Mouse (Mus musculus) hindbrain, postnatal 0 days (tissue): ENCODE measurements around the gene Chd2. TPM values are rescaled to one million over a fixed set of nuclear protein-coding genes. Genes with fewer than 3 reads are reported as not detected.

Experiments
- ATAC-seq: fragments of 200-750 bp; cut with Nextera tagmentation; 2 replicates; pipeline ENCODE4 v1.8.0; 2017; ENCODE audit warnings: mild to moderate bottlenecking, moderate TSS enrichment, moderate library complexity
- DNase-seq: peaks from one replicate; pipeline ENCODE4 v3.0.0-alpha.2; 2015; ENCODE audit warnings: low spot score
- H3K27ac ChIP-seq: fragments of 300-500 bp; sonication (generic); 2 replicates; pipeline ENCODE4 v1.5.1; 2014; ENCODE audit warnings: mild to moderate bottlenecking
- H3K27me3 ChIP-seq: fragments of 300-500 bp; sonication (generic); 2 replicates; pipeline ENCODE4 v1.6.1; 2014; ENCODE audit warnings: low read length, mixed read lengths; ENCODE audit not compliant: insufficient read depth
- H3K36me3 ChIP-seq: fragments of 300-500 bp; sonication (generic); 2 replicates; pipeline ENCODE4 v1.6.1; 2014; ENCODE audit warnings: low read length, mixed read lengths; ENCODE audit not compliant: insufficient read depth
- H3K4me1 ChIP-seq: fragments of 300-500 bp; sonication (generic); 2 replicates; pipeline ENCODE4 v1.6.1; 2014; ENCODE audit warnings: antibody characterized with exemption, low read length, mixed read lengths; ENCODE audit not compliant: insufficient read depth
- H3K4me2 ChIP-seq: fragments of 300-500 bp; sonication (generic); 2 replicates; pipeline ENCODE4 v1.6.1; 2014; ENCODE audit warnings: low read depth, mild to moderate bottlenecking, low read length, moderate library complexity, mixed read lengths
- H3K4me3 ChIP-seq: fragments of 300-500 bp; sonication (generic); 2 replicates; pipeline ENCODE4 v1.5.1; 2014; ENCODE audit warnings: low read length
- H3K9ac ChIP-seq: fragments of 300-500 bp; sonication (generic); replicated peaks from 2 replicates; pipeline ENCODE4 v1.6.1; 2014; ENCODE audit warnings: mild to moderate bottlenecking, low read length, moderate library complexity, mixed read lengths
- H3K9me3 ChIP-seq: fragments of 300-500 bp; sonication (generic); 2 replicates; pipeline ENCODE4 v1.6.1; 2016; ENCODE audit warnings: low read length, mixed read lengths
- CTCF ChIP-seq: IDR thresholded peaks from 2 replicates; pipeline ENCODE4 v1.5.1; 2016; ENCODE audit warnings: antibody characterized with exemption, control low read depth, low read depth
- WGBS: fragments of 180-500 bp; shearing (Covaris S2); extraction: QIAGEN DNeasy Blood & Tissue Kit; methylation state at CpG from one replicate; pipeline ENCODE4 v1.1.7; 2014; 5-methylcytosine and 5-hydroxymethylcytosine counted together
- polyA plus RNA-seq: library from polyadenylated mRNA; unstranded; fragments of >200 nt; fragmentation: Nextera tagmentation; extraction: Ambion mirVana; gene quantifications from 2 replicates; pipeline ENCODE4 v1.2.1, GENCODE M21; 2015
- total RNA-seq: library from RNA; depleted of rRNA; stranded (reverse); fragments of >200 nt; gene quantifications from 2 replicates; pipeline ENCODE4 v1.2.3, GENCODE M21; 2014

Chd2 gene
- total and polyA plus RNA-seq, 2 experiments from 2014 or later, result 33.4 to 36.1 TPM

DNA sequence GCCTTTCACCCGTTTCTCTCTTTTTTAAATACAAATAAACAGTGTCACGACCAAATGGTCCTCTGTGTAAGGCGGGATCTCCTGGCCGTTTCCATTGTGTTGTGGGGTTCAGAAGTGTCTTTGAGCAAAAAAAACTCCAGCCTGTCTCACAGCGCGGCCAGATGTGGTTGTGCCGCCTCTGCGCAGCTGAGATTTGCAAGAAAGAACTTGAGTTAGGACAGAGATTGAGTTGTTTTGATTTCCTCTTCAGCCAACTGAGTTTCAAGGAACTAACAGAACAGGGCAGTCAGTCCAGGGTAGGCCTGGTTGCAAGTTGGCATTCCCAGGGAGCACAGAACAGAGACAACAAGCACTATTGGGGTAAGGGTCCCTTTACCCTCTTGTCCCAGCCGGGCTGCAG is 149.3 kb downstream of the Chd2 start:
- H3K4me2 ChIP-seq, result peak overlapping the region; percentile 94
- H3K27me3 ChIP-seq, result no peaks in the 10 kb centered on the region
- no peak for ATAC-seq
- H3K4me3 ChIP-seq, result peak overlapping the region; percentile 62
- no peaks in the 10 kb centered on the region for H3K9me3 ChIP-seq
- no peak for TF ChIP-seq CTCF
- H3K4me1 ChIP-seq, result peaks cover 13% of the 10 kb centered on the region
- H3K36me3 ChIP-seq, result 0 out of 2 replicates have a peak, but pooled peaks cover 4% of the 10 kb centered on the region
- WGBS, result 7% methylated on average over 9 of the region's 9 CpGs
- H3K27ac ChIP-seq, result peak overlapping the region; percentile 92
- H3K9ac ChIP-seq, result peak overlapping the region; percentile 70
- no peak for DNase-seq

DNA sequence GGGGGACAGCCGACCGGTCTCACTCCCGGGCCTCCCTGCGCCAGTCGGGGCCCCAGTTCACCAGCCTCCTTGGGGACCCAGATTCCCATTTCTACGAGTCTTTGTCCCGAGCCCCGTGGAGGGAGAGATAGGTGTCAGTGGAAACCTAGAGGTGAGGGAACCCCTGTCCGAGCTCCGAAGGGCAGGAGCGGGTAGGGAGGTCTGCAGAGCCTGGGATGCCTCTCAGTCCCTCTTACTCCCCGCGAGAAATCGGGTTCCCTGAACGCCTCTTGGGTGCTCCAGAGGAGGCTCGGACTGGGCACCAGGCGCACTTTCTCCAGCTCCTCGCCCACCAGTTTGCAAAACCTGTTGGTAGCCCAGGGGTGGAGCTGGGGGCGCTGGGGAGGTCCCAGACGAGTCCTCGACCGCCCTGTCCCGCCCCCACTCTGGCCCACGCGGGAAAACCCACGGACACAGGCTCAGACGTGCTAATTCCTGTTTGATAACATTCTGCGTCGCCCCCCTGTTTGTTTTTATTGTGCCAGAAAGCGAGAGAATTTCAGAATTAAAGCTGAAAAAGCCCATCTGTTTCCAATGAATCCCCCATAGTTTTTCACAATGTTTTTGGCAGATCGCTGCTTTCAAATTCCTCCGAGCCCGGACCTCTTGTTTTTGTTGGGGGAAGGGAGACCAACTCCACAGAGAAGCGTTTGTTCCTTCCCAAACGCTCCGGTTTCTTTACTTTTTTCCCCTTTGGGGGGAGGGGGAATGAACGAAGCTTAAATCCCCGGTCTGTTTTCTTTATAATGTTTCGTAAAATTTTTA is 149.9 kb downstream of the Chd2 start:
- Histone ChIP-seq H3K27me3 (no peaks in the 10 kb centered on the region), H3K4me2 (peak overlapping the region; percentile 94), H3K27ac (peak overlapping the region; percentile 92), H3K36me3 (0 out of 2 replicates have a peak, but pooled peaks cover 4% of the 10 kb centered on the region), H3K4me3 (peak overlapping the region; percentile 62), H3K9ac (peak overlapping the region; percentile 70), H3K9me3 (no peaks in the 10 kb centered on the region), H3K4me1 (peaks cover 13% of the 10 kb centered on the region)
- 2% methylated on average over 39 of the region's 39 CpGs for WGBS
- ATAC-seq, result no peak
- TF ChIP-seq CTCF, result no peak
- DNase-seq, result peak; percentile 64

DNA sequence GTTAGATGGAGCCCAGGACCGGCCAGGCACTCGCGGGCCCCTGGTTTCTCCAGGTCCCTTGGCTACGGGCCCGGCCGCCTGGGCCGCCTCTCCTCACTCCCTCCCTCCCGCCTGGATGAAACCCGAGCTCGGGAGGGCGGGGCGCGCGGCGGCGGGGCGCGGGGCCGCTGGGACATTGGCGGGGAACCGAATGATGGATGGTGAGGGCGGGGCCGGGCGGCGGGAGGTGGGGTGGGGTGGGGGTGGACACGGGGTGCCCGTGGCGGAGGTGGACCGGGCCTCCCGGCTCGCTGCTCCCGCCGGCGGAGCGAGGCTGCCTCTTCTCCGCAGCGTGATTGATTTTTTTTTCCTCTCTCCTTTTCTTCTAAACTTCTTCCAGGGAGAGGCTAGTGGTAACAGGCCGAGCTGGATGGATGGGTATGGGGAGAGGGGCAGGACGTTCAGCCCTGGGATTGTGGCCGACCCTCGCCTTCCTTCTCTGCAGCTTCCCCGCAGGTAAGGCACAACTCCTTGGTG is 150.6 kb downstream of the Chd2 start:
- 0 out of 2 replicates have a peak, but pooled peaks cover 4% of the 10 kb centered on the region for H3K36me3 ChIP-seq
- H3K27ac ChIP-seq, result peak overlapping the region; percentile 92
- 2% methylated on average over 41 of the region's 42 CpGs for WGBS
- H3K4me3 ChIP-seq, result peak overlapping the region; percentile 62
- H3K4me1 ChIP-seq, result peaks cover 13% of the 10 kb centered on the region
- no peaks in the 10 kb centered on the region for H3K9me3 ChIP-seq
- peak overlapping the region; percentile 94 for H3K4me2 ChIP-seq
- no peak for TF ChIP-seq CTCF
- ATAC-seq (peak; percentile 85), DNase-seq (peak; percentile 89)
- peak overlapping the region; percentile 70 for H3K9ac ChIP-seq
- no peaks in the 10 kb centered on the region for H3K27me3 ChIP-seq

DNA sequence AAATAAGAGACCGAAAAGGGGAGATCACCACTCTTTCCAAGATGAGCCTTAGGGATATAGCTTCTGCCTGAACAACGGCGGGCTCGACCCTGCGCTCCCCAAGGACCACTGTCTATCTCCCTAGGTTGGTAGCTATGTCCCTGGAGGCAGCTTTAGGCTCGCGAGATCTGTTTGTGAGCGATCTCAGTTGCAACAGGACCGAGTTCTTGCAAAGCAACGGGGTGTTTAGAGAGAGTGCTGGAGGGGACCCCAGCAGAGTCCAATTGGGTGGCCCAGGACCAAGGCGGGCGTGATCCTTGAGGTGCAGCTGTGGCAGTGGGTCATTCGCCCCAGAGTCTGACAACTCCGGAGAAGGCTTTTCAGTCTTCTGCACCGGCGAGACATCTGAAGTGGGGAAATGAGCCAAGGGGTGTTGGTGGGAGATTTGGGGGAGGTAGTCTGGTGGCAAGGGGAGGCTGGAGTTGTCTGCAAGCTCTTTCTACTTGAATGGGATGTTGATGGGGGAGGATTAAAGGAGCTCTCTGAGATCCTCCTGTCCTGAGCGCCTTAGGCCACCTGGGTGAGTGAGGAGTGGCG is 151.1 kb downstream of the Chd2 start:
- ATAC-seq (peak; percentile 47), DNase-seq (peak; percentile 55)
- Histone ChIP-seq H3K9ac (peak overlapping the region; percentile 70), H3K9me3 (no peaks in the 10 kb centered on the region), H3K27me3 (no peaks in the 10 kb centered on the region), H3K27ac (peak overlapping the region; percentile 92), H3K4me1 (peaks cover 13% of the 10 kb centered on the region), H3K36me3 (0 out of 2 replicates have a peak, but pooled peaks cover 4% of the 10 kb centered on the region), H3K4me2 (peak overlapping the region; percentile 94), H3K4me3 (peak overlapping the region; percentile 62)
- no peak for TF ChIP-seq CTCF
- 4% methylated on average over 18 of the region's 18 CpGs for WGBS

DNA sequence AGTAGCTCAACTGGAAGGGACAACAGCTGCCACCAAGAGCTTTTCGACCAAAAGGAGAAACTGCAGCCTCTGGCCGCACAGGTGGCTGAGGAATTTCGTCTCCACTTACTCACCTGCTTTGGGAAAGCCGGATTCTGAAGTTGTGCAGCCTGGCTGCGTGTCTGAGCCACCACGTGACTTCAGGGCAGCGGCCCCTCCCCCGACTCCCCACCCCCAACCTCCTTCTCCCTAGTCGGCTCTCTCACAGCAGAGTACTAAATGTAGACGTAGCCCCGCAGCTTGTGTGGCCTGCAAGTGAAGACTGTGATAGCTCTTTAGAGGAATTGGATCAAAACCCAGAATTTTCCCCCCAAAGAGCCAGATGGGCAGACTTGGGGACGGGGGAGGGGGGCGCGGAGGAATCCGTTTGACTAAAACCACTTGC is 151.7 kb downstream of the Chd2 start:
- peak overlapping the region; percentile 62; the same call in 1 of the 2 replicates for H3K4me3 ChIP-seq
- no peaks in the 10 kb centered on the region for H3K27me3 ChIP-seq
- DNase-seq (peak; percentile 37), ATAC-seq (no peak)
- H3K27ac ChIP-seq, result peak overlapping the region; percentile 92; the same call in 1 of the 2 replicates
- TF ChIP-seq CTCF, result no peak
- 8% methylated on average over 15 of the region's 15 CpGs for WGBS
- peak overlapping the region; percentile 14; the same call in 1 of the 2 replicates for H3K9ac ChIP-seq
- peaks cover 13% of the 10 kb centered on the region for H3K4me1 ChIP-seq
- peak overlapping the region; percentile 94 for H3K4me2 ChIP-seq
- H3K36me3 ChIP-seq, result 0 out of 2 replicates have a peak, but pooled peaks cover 4% of the 10 kb centered on the region
- no peaks in the 10 kb centered on the region for H3K9me3 ChIP-seq

DNA sequence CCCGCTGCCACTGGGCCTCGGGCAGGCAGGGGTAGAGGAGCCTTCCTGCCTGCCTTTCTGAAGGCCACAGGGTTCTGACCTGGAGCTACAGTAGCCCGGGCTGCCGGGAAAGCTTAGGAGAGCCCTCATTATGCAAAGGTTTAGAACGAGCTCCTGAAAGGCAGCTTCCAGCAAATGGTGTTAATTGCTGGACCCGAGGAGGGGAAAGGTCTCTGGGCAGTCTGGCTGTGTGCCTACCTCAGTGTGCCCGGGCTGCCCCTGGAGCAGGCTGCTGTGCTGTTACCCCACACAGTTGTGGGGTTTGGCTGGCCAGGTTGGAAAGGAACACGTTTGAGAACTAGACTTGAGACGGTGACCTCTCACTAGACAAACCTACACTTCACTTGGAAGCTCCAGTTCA is 152.2 kb downstream of the Chd2 start:
- Histone ChIP-seq H3K4me1 (peaks cover 13% of the 10 kb centered on the region), H3K36me3 (0 out of 2 replicates have a peak, but pooled peaks cover 4% of the 10 kb centered on the region), H3K27me3 (no peaks in the 10 kb centered on the region), H3K4me3 (0 out of 2 replicates have a peak overlapping the region, but pooled peaks have one; percentile 62), H3K9ac (0 out of 2 replicates have a peak overlapping the region, but pooled peaks have one; percentile 14), H3K4me2 (peak overlapping the region; percentile 94), H3K9me3 (no peaks in the 10 kb centered on the region), H3K27ac (peak overlapping the region; percentile 92; the same call in 1 of the 2 replicates)
- no peak for TF ChIP-seq CTCF
- DNase-seq (no peak), ATAC-seq (no peak)
- 18% methylated on average over 9 of the region's 9 CpGs for WGBS
